Mouse (Mus musculus): ENCODE measurements at regions not wholly inside any gene's neighbourhood (a gene's known extent, or its start where the extent isn't known, plus 50 kb on each side); places are given as distances from the start of the nearest gene placed in this dataset.

DNA sequence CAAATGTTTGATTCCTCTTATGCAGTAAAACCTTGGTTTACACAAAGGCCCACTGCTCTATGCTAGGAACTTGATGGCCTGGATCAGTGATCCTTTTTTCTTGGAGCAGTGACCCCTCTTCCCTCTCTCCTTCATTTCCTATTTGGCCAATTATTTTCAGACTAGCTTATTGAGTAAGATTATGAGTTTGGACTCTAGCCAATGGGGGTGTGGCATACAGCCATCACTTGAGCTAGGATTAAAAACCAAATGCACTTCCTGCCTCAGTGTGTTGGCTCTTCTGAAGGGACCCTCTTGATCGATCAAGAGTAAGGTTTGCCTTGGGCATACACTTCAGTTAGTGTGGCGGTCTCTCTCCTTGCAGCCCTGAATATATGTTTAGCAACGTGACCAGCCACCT, 1172.6 kb upstream of the Gulo start:
- no peak for TF ChIP-seq CTCF (IDR thresholded peaks at IDR 0.05)
- DNase-seq (ENCODE audit: low read depth, low spot score), result no peak
- ChIA-PET POLR2A (interaction anchor here (0.6 kb wide), 1 partner anchor 121 kb away, joined by 3 read pairs; no protein-coding TSS in a partner anchor), CTCF (interaction anchor here (0.6 kb wide), 1 partner anchor 56 kb away, joined by 3 read pairs; no protein-coding TSS in a partner anchor)
- in situ Hi-C loops (cut with MboI; ENCODE audit: low pct_unique_long_range_greater_than_20kb), result loop anchor here (10.0 kb wide), 1 partner anchor 377 kb away; no protein-coding TSS in a partner anchor
- H3K27me3 ChIP-seq, result no peaks in the 10 kb centered on the region
- ATAC-seq, result no peak

DNA sequence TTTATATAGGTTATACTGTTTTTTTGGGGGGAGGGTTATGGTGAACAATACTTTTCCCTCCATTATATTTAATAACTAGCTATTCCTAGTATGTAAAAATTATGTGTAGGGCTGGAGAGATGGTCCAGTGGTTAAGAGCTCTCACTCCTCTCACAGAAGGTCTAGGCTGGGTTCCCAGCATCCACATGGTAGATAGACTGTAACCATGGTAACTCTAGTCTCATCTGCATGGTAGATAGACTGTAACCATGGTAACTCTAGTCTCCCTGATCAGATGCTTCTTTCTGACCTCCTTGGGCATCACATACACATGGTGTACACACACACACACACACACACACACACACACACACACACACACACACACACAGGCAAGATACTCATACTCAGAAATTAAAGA, 1170.5 kb upstream of the Gulo start:
- POLR2A ChIA-PET, result no interaction called here
- no peak for TF ChIP-seq CTCF (IDR thresholded peaks at IDR 0.05)
- ATAC-seq (no peak), DNase-seq (ENCODE audit: low read depth, low spot score) (no peak)
- H3K27me3 ChIP-seq, result no peaks in the 10 kb centered on the region
- in situ Hi-C loops (cut with MboI; ENCODE audit: low pct_unique_long_range_greater_than_20kb), result no loop called here
- CTCF ChIA-PET, result interaction anchor here (2.9 kb wide), 1 partner anchor 9 kb away, joined by 19 read pairs; no protein-coding TSS in a partner anchor

DNA sequence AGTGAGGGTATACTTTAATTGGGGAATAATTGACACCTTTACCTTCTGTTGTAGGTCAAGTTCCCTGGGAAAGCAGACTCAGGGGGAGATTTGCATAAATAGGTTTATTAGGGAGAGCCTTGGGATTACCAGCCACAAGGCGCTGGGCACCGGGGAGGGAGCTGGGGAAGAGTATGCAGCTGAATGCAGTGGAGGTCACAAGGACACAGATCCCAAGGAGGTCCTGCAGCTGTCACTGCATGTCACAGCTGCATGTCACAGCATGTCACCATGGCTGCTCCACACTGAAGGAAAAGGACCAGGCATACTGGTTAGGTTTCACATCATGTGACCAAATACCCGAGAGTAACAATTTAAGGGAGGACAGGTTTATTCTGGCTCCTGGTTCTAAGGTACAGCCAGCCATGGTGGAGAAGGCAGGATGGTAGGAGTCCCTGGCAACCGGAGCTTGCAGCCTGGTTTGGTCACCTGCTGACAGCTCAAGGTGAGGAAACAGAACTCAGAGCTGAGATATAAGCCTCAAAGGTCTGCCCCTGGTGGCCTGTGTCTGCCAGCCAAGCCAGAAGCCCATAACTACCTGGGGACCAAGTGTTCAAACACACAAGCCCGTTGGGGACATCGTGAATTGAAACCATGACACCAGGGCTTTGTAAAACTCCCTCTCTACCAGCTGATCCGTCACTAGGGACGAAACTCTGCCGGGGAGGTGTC, 1169.5 kb upstream of the Gulo start:
- DNase-seq (ENCODE audit: low read depth, low spot score) (no peak), ATAC-seq (no peak)
- CTCF ChIA-PET, result interaction anchor here (1.2 to 2.9 kb wide), 2 partner anchors 8 to 10 kb away, joined by 3 to 19 read pairs; no protein-coding TSS in a partner anchor
- no peaks in the 10 kb centered on the region for H3K27me3 ChIP-seq
- POLR2A ChIA-PET, result no interaction called here
- no peak for TF ChIP-seq CTCF (IDR thresholded peaks at IDR 0.05)
- in situ Hi-C loops (cut with MboI; ENCODE audit: low pct_unique_long_range_greater_than_20kb), result no loop called here

DNA sequence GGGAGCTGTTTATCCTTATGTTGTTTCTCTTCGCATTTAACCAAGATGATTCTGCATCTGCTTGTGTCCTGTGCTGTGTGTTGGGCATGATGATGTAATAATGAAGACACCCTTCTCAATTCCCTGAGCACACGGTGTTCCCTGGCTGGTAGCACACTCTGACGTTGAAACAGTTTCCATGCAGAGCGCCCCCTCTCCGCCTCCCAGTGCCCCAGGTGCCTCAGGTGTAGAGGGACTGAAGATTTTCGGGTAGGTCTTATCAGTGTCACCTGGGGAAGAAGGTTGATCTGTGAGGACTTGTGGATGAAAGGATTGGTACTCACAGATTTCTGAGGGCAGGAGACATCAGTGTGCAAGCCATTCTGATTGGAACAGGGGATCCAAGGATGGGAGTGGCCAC, 1167.7 kb upstream of the Gulo start:
- in situ Hi-C loops (cut with MboI; ENCODE audit: low pct_unique_long_range_greater_than_20kb), result no loop called here
- POLR2A ChIA-PET, result no interaction called here
- TF ChIP-seq CTCF (IDR thresholded peaks at IDR 0.05), result no peak
- CTCF ChIA-PET, result no interaction called here
- ATAC-seq (no peak), DNase-seq (ENCODE audit: low read depth, low spot score) (no peak)
- H3K27me3 ChIP-seq, result no peaks in the 10 kb centered on the region

DNA sequence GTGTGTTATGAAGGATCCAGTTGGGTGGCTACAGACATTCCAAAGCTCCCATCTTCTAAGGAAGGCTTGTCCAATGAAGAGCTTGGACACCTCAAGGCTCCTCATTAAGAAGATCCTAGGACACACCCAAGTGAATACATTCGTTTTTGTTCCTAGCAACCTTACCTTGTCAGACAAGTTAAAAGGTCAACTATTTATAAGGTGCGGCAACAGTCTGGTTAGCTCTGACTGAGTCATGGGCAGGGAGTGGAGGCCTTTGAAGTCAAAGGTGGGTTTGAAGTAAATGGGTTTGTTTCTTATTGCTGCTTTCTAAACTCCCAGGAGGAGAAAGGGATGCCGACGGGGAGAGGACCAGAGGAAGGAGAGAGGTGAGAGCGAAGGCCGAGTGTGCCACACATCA, 1167.1 kb upstream of the Gulo start:
- in situ Hi-C loops (cut with MboI; ENCODE audit: low pct_unique_long_range_greater_than_20kb), result no loop called here
- ChIA-PET CTCF (no interaction called here), POLR2A (no interaction called here)
- TF ChIP-seq CTCF (IDR thresholded peaks at IDR 0.05), result no peak
- H3K27me3 ChIP-seq, result no peaks in the 10 kb centered on the region
- DNase-seq (ENCODE audit: low read depth, low spot score) (no peak), ATAC-seq (no peak)

DNA sequence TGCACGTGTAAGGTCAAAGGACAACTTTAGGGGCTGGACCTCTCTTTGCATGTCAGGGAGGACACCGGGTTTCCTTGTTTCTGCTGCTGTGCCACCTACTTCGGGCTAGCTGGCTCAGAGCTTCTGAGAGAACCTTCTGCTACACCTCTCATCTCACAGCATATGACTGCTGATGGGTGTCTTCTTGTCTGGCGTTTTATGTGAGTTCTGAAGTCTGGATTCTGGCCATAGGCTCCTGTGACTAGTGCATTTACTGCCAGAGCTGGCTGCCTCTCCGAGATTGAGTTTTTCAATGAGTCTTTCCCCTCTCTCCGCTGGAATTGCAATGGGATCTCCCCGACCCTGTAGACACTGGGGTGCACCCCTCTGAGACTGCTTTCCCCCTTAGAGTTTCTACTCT, 1165.9 kb upstream of the Gulo start:
- no peaks in the 10 kb centered on the region for H3K27me3 ChIP-seq
- in situ Hi-C loops (cut with MboI; ENCODE audit: low pct_unique_long_range_greater_than_20kb), result no loop called here
- ChIA-PET POLR2A (no interaction called here), CTCF (interaction anchor here (0.9 kb wide), 1 partner anchor 11 kb away, joined by 3 read pairs; no protein-coding TSS in a partner anchor)
- ATAC-seq (no peak), DNase-seq (ENCODE audit: low read depth, low spot score) (no peak)
- no peak for TF ChIP-seq CTCF (IDR thresholded peaks at IDR 0.05)

DNA sequence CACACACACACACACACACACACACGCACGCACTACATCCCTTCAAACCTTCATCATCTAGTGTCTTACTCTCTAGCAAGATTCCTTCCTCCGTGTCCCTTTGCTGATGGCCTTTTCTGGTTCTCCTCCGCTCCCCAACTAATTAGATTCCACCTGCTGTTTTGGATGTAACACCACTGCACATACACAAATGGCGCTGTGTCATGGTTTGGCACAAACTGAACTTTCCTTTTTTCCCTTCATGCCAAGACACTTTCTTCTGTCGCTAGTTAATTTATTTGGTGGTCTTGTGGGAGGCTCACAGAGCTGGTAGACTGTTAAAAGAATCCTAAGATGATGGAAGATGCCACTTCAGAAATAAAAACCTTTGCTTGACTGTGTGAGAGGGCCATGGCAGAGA, 1161.8 kb upstream of the Gulo start:
- ChIA-PET POLR2A (no interaction called here), CTCF (interaction anchor here (0.8 to 1.4 kb wide), 2 partner anchors 15 to 21 kb away, joined by 3 read pairs; no protein-coding TSS in a partner anchor)
- TF ChIP-seq CTCF (IDR thresholded peaks at IDR 0.05), result no peak
- in situ Hi-C loops (cut with MboI; ENCODE audit: low pct_unique_long_range_greater_than_20kb), result no loop called here
- no peaks in the 10 kb centered on the region for H3K27me3 ChIP-seq
- no peak for DNase-seq (ENCODE audit: low read depth, low spot score)
- no peak for ATAC-seq

DNA sequence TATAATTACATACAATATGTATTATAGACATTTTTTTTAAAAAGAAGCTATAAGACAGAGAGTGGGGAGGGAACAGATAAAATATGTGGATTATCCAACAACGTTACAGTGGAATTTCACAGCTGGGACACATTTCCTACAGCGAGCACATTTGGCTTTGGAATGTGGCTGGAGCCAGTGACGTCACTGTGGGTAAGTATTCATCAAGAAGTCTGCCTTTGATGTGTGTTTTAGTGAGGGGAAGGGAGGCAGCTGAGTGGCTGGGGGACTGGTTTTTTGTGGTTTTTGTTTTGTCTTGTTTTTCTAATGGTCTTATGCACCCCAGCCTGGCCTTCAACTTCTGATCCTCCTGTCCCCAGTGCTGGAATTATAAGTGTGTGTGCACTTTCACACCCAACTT, 1161.2 kb upstream of the Gulo start:
- no peak for TF ChIP-seq CTCF (IDR thresholded peaks at IDR 0.05)
- no peaks in the 10 kb centered on the region for H3K27me3 ChIP-seq
- in situ Hi-C loops (cut with MboI; ENCODE audit: low pct_unique_long_range_greater_than_20kb), result no loop called here
- no peak for DNase-seq (ENCODE audit: low read depth, low spot score)
- CTCF ChIA-PET, result interaction anchor here (1.4 kb wide), 1 partner anchor 20 kb away, joined by 3 read pairs; no protein-coding TSS in a partner anchor
- ATAC-seq, result no peak
- POLR2A ChIA-PET, result no interaction called here

DNA sequence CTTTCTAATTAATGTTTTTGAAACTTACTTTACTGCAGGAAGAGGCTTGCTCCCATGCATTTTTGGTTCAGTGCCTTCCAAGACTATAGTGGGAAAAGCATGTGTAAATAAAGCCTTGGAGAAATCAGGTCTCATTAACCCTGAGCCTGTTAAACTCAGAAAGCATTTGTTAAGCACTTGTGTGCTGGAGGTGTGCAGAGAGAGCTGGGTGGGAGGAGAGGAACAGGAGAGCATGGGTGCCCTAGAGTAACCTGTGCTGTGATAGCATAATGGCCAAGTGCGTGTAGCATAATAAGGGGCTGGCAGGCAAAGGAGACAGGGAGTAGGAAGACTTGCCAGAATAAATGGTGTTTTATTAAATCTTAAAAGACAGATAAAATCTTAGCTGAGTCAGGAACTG, 1160.2 kb upstream of the Gulo start:
- ChIA-PET POLR2A (no interaction called here), CTCF (interaction anchor here (1.4 kb wide), 1 partner anchor 19 kb away, joined by 3 read pairs; no protein-coding TSS in a partner anchor)
- no peak for ATAC-seq
- H3K27me3 ChIP-seq, result no peaks in the 10 kb centered on the region
- TF ChIP-seq CTCF (IDR thresholded peaks at IDR 0.05), result no peak
- in situ Hi-C loops (cut with MboI; ENCODE audit: low pct_unique_long_range_greater_than_20kb), result no loop called here
- no peak for DNase-seq (ENCODE audit: low read depth, low spot score)

DNA sequence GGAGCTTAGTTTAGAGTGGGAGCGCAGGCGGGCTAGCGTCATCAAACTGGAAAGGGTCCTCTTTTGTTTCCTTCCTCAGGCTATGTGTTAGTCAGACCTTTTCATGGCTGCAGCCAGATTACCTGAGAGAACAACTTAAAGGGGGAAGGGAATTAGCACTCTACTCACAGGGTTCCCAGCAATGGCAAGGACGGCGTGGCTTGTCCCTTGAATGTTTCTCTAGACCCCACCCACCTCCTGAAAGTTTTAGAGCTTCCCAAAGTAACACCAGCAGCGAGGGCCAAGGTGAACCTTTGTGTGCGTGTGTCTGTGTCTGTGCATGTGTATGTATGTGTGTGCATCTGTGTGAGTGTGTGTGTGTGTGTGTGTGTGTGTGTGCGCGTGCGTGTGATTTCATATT, 1151.0 kb upstream of the Gulo start:
- POLR2A ChIA-PET, result interaction anchor here (1.2 kb wide), 1 partner anchor 10 kb away, joined by 3 read pairs; no protein-coding TSS in a partner anchor
- ATAC-seq, result no peak

DNA sequence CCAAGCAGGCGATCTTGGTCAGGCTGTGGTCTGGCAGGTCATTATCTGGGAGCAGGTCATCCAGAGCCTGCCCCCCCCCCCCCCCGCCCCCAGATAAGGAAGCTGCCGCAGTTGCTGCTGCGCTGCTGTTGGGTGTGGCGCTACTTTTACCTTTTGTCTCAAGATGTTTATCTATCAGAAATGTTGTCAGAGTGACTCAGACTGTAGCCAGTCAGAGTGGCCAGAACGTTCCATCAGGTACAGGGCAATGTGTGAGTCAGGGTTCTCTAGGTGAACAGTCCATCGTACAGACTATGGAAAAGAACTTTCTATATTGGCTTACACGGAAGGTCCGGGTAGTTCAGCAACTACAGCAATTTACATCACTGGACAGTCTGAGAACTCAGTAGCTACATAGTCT, 1149.9 kb upstream of the Gulo start:
- no peak for TF ChIP-seq CTCF (IDR thresholded peaks at IDR 0.05)
- H3K27me3 ChIP-seq, result no peaks in the 10 kb centered on the region
- no peak for DNase-seq (ENCODE audit: low read depth, low spot score)
- POLR2A ChIA-PET, result no interaction called here
- CTCF ChIA-PET, result no interaction called here
- in situ Hi-C loops (cut with MboI; ENCODE audit: low pct_unique_long_range_greater_than_20kb), result no loop called here
- ATAC-seq, result no peak

More for the DNA sequence above, 1151.0 kb upstream of the Gulo start:
- no peak for TF ChIP-seq CTCF (IDR thresholded peaks at IDR 0.05)
- no peaks in the 10 kb centered on the region for H3K27me3 ChIP-seq
- in situ Hi-C loops (cut with MboI; ENCODE audit: low pct_unique_long_range_greater_than_20kb), result no loop called here
- DNase-seq (ENCODE audit: low read depth, low spot score), result no peak
- CTCF ChIA-PET, result no interaction called here

Measured in Patski (cell line).